Mouse (Mus musculus): ENCODE data around the gene Tll2. TPM values are rescaled to one million over a fixed set of nuclear protein-coding genes. Genes with fewer than 3 reads are reported as not detected.

Gene Tll2
- polyA plus RNA-seq, 1 experiment from 2014 or later: 0.71 TPM

DNA sequence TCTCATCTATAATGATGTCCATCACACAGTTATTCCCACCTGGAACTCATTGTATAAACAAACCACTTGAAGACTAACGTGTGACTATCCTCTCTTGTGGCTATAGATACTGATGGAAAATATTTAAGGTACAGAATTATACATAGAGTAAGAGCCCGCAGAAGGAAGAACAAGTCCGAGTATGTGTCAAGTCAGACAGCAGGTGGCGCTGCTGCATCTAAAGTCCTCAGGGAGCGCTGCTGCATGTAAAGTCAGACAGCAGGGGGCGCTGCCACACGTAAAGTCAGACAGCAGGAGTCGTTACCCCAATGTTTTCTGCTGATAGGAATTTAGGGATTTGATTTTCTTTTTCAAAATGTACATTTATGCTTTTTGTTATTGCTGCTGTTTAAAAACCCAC, 135.1 kb downstream of the Tll2 start:
- Histone ChIP-seq H3K4me2 (no peak overlapping the region), H3K4me3 (ENCODE audit: low read depth, low read length) (no peak overlapping the region), H3K27me3 (ENCODE audit: control insufficient read depth, insufficient read depth, low read length) (no peaks in the 10 kb centered on the region), H3K4me1 (ENCODE audit: control insufficient read depth, insufficient read depth, low read length) (no peaks in the 10 kb centered on the region), H3K9me3 (ENCODE audit: control insufficient read depth, low read length) (no peaks in the 10 kb centered on the region), H3K36me3 (ENCODE audit: control insufficient read depth, insufficient read depth, low read length) (no peaks in the 10 kb centered on the region), H3K27ac (ENCODE audit: low read depth, low read length) (no peak overlapping the region), H3K9ac (ENCODE audit: low read length) (no peak overlapping the region)
- ATAC-seq (ENCODE audit: low FRiP score) (peak; percentile 50), DNase-seq (ENCODE audit: low spot score, missing footprints) (peak; percentile 98)
- WGBS: 10% methylated on average over 8 of the region's 8 CpGs

DNA sequence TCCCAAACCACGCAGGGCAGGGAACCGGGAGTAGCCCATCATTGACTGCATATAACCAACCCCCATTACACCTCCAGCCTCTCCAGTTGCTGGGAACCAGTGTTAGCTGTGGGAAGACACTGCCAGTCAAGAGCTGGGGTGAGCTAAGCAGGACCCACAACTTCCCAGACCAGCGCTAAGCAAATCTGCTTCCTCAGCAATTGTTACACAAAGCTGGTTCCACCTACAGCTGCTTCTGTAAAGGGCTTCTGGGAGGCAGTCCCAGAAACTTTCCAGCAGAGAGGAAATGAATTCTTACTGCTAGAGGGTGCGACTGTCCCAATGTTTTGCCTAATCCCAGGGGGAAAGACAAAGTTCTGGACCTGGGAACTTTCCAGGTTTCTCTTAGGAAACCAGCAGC, 151.9 kb downstream of the Tll2 start:
- no peak for DNase-seq (ENCODE audit: low spot score, missing footprints)
- no peak for ATAC-seq (ENCODE audit: low FRiP score)

DNA sequence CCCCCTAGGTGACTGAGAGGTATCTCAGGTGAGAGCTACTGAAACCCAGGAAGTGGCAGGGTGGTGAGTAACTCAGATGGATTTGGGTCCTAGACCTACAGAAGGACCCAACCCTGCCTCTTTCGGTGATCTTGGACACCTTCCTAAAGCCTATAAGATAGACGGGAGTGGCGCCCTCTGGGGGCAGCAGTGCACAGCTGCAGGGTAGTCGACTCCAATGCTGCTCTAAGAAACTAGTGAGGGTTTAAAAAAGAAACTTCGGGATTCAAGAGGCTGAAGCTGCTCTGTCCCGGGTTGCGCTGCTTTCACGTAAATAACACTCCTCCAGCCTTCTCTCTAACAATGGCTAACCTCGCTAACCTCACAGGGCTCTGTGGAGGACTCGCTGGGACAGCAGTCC, 153.1 kb downstream of the Tll2 start:
- H3K9me3 ChIP-seq (ENCODE audit: control insufficient read depth, low read length): no peaks in the 10 kb centered on the region
- H3K27ac ChIP-seq (ENCODE audit: low read depth, low read length): no peak overlapping the region
- 35% methylated on average over 10 of the region's 10 CpGs for WGBS
- H3K36me3 ChIP-seq (ENCODE audit: control insufficient read depth, insufficient read depth, low read length): no peaks in the 10 kb centered on the region
- DNase-seq (ENCODE audit: low spot score, missing footprints) (peak; percentile 84), ATAC-seq (ENCODE audit: low FRiP score) (no peak)
- no peaks in the 10 kb centered on the region for H3K27me3 ChIP-seq (ENCODE audit: control insufficient read depth, insufficient read depth, low read length)
- no peak overlapping the region for H3K4me3 ChIP-seq (ENCODE audit: low read depth, low read length)
- no peak overlapping the region for H3K9ac ChIP-seq (ENCODE audit: low read length)
- H3K4me1 ChIP-seq (ENCODE audit: control insufficient read depth, insufficient read depth, low read length): no peaks in the 10 kb centered on the region
- no peak overlapping the region for H3K4me2 ChIP-seq

More for the DNA sequence above, 151.9 kb downstream of the Tll2 start:
- Histone ChIP-seq H3K4me1 (ENCODE audit: control insufficient read depth, insufficient read depth, low read length) (no peaks in the 10 kb centered on the region), H3K4me2 (no peak overlapping the region), H3K4me3 (ENCODE audit: low read depth, low read length) (no peak overlapping the region), H3K27ac (ENCODE audit: low read depth, low read length) (no peak overlapping the region), H3K9ac (ENCODE audit: low read length) (no peak overlapping the region), H3K36me3 (ENCODE audit: control insufficient read depth, insufficient read depth, low read length) (no peaks in the 10 kb centered on the region), H3K9me3 (ENCODE audit: control insufficient read depth, low read length) (no peaks in the 10 kb centered on the region), H3K27me3 (ENCODE audit: control insufficient read depth, insufficient read depth, low read length) (no peaks in the 10 kb centered on the region)
- WGBS: 68% methylated on average over 4 of the region's 4 CpGs

DNA sequence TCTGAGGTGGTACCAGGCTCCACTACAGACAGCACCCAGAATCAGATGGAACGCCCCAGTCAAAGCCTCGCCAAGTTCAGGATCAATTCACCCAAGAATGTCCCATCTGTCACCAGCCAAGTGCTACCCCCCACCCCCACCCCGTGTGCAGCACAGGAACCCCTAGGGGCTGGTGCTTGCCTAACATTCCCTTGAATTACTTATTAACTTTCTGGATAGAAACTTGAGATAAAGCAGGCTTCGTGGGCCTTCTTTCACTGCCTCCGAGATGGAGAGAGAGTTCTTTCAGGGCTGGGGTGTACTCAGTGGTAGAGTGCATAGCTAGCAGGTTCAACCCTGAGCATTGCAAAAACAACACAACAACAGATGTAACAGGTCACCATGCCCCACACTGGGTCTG, 154.4 kb downstream of the Tll2 start:
- Histone ChIP-seq H3K9ac (ENCODE audit: low read length) (no peak overlapping the region), H3K27ac (ENCODE audit: low read depth, low read length) (no peak overlapping the region), H3K27me3 (ENCODE audit: control insufficient read depth, insufficient read depth, low read length) (no peaks in the 10 kb centered on the region), H3K4me2 (no peak overlapping the region), H3K4me3 (ENCODE audit: low read depth, low read length) (no peak overlapping the region), H3K36me3 (ENCODE audit: control insufficient read depth, insufficient read depth, low read length) (no peaks in the 10 kb centered on the region), H3K9me3 (ENCODE audit: control insufficient read depth, low read length) (no peaks in the 10 kb centered on the region), H3K4me1 (ENCODE audit: control insufficient read depth, insufficient read depth, low read length) (no peaks in the 10 kb centered on the region)
- no peak for ATAC-seq (ENCODE audit: low FRiP score)
- 80% methylated on average over 5 of the region's 5 CpGs for WGBS
- no peak for DNase-seq (ENCODE audit: low spot score, missing footprints)

DNA sequence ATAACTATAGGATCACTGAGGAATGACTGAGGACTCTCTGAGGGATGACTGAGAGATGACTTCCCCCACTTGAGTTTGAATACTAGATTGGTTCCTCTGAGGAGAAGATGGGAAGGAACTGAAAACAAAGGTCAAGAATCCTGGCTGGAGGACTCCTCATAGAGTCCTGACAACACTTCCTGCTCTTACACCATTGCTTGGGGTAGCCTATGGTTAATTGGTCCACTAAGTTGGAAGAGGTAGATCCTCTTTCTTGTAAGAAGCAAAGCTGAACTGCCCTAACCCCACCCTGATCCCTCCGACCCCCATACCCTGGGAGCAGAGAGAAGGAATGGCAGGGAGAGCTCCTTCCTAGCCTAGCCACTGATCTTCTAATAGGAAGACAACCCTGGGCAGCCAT, 154.9 kb downstream of the Tll2 start:
- H3K27ac ChIP-seq (ENCODE audit: low read depth, low read length): no peak overlapping the region
- no peak overlapping the region for H3K9ac ChIP-seq (ENCODE audit: low read length)
- H3K4me3 ChIP-seq (ENCODE audit: low read depth, low read length): no peak overlapping the region
- no peak for DNase-seq (ENCODE audit: low spot score, missing footprints)
- H3K36me3 ChIP-seq (ENCODE audit: control insufficient read depth, insufficient read depth, low read length): no peaks in the 10 kb centered on the region
- ATAC-seq (ENCODE audit: low FRiP score): no peak
- H3K4me2 ChIP-seq: no peak overlapping the region
- no peaks in the 10 kb centered on the region for H3K9me3 ChIP-seq (ENCODE audit: control insufficient read depth, low read length)
- no peaks in the 10 kb centered on the region for H3K4me1 ChIP-seq (ENCODE audit: control insufficient read depth, insufficient read depth, low read length)
- 89% methylated on average over 1 of the region's 1 CpGs for WGBS
- H3K27me3 ChIP-seq (ENCODE audit: control insufficient read depth, insufficient read depth, low read length): no peaks in the 10 kb centered on the region

DNA sequence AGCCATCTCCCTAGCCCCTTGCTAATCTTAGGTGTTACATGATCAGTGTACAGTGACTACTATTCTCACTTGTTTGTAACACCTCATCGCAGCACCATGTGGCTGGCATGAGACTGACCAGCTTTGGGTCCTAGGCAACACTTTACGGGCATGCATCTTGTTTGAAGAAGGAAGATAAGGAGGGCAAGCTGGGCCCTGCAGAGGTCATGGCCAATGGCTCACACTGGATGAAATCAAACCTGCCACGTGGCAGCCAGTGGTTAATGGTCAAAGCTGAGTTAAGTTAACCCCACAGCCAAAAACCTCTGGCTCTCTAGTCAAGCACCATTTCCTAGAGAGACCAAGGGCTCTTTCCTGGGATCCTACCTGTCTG, 158.5 kb downstream of the Tll2 start:
- H3K27ac ChIP-seq (ENCODE audit: low read depth, low read length): no peak overlapping the region

DNA sequence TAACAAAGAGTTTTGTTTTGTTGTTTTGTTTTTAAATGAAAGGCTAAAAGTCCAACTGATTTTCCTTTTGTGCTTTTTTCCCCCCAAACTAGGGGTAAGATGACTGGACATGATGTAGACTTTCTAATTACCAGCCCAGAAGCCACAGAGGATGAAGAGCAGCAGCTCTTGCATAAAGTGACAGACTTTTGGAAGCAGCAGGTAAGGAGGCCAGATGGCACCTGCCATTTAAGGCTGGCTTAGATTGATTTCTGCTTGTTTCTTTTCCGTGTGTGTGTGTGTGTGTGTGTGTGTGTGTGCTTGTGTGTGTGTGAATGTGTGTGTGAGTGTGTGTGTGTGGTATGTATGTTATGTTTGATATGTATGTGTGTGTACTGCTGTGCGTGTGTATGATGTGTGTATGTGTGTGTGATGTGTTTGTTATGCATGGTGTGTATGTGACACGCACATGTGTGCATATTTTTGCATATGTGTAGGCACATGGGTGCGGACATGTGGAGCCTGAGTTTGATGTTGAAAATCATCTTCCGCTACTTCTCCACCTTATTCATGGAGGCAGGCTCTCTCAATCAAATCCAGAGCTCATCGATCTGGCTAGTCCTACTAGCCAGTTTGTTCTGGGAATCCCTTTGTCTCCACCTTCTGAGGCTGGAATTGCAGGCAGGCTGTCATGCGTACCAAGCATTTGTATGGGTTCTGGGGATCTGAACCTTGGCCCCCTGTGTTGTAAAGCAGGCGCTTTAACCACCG, 159.0 kb downstream of the Tll2 start:
- Histone ChIP-seq H3K4me1 (ENCODE audit: control insufficient read depth, insufficient read depth, low read length) (no peaks in the 10 kb centered on the region), H3K4me2 (no peak overlapping the region), H3K36me3 (ENCODE audit: control insufficient read depth, insufficient read depth, low read length) (no peaks in the 10 kb centered on the region), H3K27ac (ENCODE audit: low read depth, low read length) (no peak overlapping the region), H3K9me3 (ENCODE audit: control insufficient read depth, low read length) (no peaks in the 10 kb centered on the region), H3K9ac (ENCODE audit: low read length) (no peak overlapping the region), H3K4me3 (ENCODE audit: low read depth, low read length) (no peak overlapping the region), H3K27me3 (ENCODE audit: control insufficient read depth, insufficient read depth, low read length) (no peaks in the 10 kb centered on the region)
- peak; percentile 69 for DNase-seq (ENCODE audit: low spot score, missing footprints)
- WGBS: 73% methylated on average over 9 of the region's 9 CpGs
- ATAC-seq (ENCODE audit: low FRiP score): no peak

More for the DNA sequence above, 158.5 kb downstream of the Tll2 start:
- ATAC-seq (ENCODE audit: low FRiP score): no peak
- no peaks in the 10 kb centered on the region for H3K27me3 ChIP-seq (ENCODE audit: control insufficient read depth, insufficient read depth, low read length)
- no peak overlapping the region for H3K4me2 ChIP-seq
- no peaks in the 10 kb centered on the region for H3K9me3 ChIP-seq (ENCODE audit: control insufficient read depth, low read length)
- H3K9ac ChIP-seq (ENCODE audit: low read length): no peak overlapping the region
- DNase-seq (ENCODE audit: low spot score, missing footprints): peak; percentile 33
- WGBS: 77% methylated on average over 3 of the region's 3 CpGs
- H3K36me3 ChIP-seq (ENCODE audit: control insufficient read depth, insufficient read depth, low read length): no peaks in the 10 kb centered on the region
- H3K4me3 ChIP-seq (ENCODE audit: low read depth, low read length): no peak overlapping the region
- no peaks in the 10 kb centered on the region for H3K4me1 ChIP-seq (ENCODE audit: control insufficient read depth, insufficient read depth, low read length)

DNA sequence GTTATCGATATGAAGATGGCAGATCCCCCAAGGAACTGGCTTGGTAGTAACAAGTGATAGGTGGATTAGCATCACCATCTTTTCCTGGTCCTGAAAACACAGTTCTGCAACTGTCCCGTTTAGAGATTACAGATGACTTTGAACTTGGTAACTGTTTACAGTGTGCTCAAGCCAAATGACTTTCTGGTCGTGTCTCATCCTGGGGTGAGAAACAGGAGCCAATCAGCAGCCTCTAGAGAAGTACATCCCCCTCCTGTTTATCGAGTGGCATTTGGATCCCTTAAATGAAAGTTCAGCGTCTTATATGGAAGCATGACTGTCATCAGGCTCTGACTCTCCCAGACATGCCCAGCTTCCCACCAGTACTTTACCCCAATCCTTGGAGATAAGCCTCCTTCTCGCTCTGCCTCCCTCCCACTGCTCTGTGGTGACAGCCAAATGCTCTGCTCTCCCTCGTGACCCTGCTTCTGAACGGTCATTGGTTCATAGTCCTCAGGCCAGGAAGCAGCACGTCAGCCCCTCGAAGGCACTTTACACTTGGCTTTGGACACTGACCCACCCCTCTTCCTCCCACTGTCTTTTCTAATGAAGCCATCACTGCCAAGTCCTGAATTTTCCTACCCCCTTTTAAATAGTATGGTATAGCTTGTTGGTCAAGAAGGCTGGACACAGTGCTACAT, 161.4 kb downstream of the Tll2 start:
- H3K9ac ChIP-seq (ENCODE audit: low read length): no peak overlapping the region
- H3K27me3 ChIP-seq (ENCODE audit: control insufficient read depth, insufficient read depth, low read length): no peaks in the 10 kb centered on the region
- no peaks in the 10 kb centered on the region for H3K9me3 ChIP-seq (ENCODE audit: control insufficient read depth, low read length)
- H3K4me3 ChIP-seq (ENCODE audit: low read depth, low read length): no peak overlapping the region
- DNase-seq (ENCODE audit: low spot score, missing footprints) (peak; percentile 76), ATAC-seq (ENCODE audit: low FRiP score) (no peak)
- 59% methylated on average over 10 of the region's 10 CpGs for WGBS
- H3K27ac ChIP-seq (ENCODE audit: low read depth, low read length): no peak overlapping the region
- H3K4me1 ChIP-seq (ENCODE audit: control insufficient read depth, insufficient read depth, low read length): no peaks in the 10 kb centered on the region
- no peaks in the 10 kb centered on the region for H3K36me3 ChIP-seq (ENCODE audit: control insufficient read depth, insufficient read depth, low read length)
- H3K4me2 ChIP-seq: no peak overlapping the region

DNA sequence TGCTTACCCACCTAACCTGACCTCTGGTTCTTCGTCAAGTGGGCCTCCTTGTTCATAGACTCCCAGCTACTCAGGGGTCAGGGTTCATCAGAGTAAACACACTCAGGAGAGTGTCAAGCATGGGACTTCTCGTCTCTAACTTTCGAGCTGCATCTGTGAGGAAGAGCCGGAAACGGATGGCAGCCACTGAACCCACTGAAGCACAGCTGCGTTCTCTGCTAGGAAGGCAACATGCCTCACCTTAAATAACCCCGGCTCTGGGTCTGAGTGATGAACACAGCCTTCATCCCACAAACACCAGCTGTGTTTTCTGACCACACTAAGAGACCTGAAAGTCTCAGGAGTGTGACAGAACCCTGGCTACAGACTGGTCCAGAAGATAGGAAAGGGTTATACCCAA, 167.5 kb downstream of the Tll2 start:
- Histone ChIP-seq H3K4me1 (ENCODE audit: control insufficient read depth, insufficient read depth, low read length) (no peaks in the 10 kb centered on the region), H3K9ac (ENCODE audit: low read length) (no peak overlapping the region), H3K4me2 (no peak overlapping the region), H3K9me3 (ENCODE audit: control insufficient read depth, low read length) (no peaks in the 10 kb centered on the region), H3K27me3 (ENCODE audit: control insufficient read depth, insufficient read depth, low read length) (no peaks in the 10 kb centered on the region), H3K27ac (ENCODE audit: low read depth, low read length) (no peak overlapping the region), H3K4me3 (ENCODE audit: low read depth, low read length) (no peak overlapping the region), H3K36me3 (ENCODE audit: control insufficient read depth, insufficient read depth, low read length) (no peaks in the 10 kb centered on the region)
- no peak for ATAC-seq (ENCODE audit: low FRiP score)
- WGBS: 86% methylated on average over 7 of the region's 7 CpGs
- peak; percentile 51 for DNase-seq (ENCODE audit: low spot score, missing footprints)
